Mouse (Mus musculus) urinary bladder, postnatal 0 days (tissue): Measurements from ENCODE around the gene Lzts3. TPM values are rescaled to one million over a fixed set of nuclear protein-coding genes. Genes with fewer than 3 reads are reported as not detected.

Source experiments
- polyA plus RNA-seq: library from polyadenylated mRNA; unstranded; fragments of >200 nt; fragmentation: Nextera tagmentation; extraction: Ambion mirVana; gene quantifications from 2 replicates; pipeline ENCODE4 v1.2.1, GENCODE M21; 2015

Lzts3 gene
- polyA plus RNA-seq = 1.0 and 1.1 TPM in 2 replicates

GRCm38 (mm10) chr2:130642684-130643369, at the start of gene Lzts3:
Gene Lzts3, minus strand, starts transcription at chr2:130642803.

GRCm38 (mm10) chr2:130667559-130667958, 25.0 kb upstream of the Lzts3 start, which contains the start of gene Itpa:
Gene Itpa, plus strand, starts transcription at chr2:130667610.

DNA sequence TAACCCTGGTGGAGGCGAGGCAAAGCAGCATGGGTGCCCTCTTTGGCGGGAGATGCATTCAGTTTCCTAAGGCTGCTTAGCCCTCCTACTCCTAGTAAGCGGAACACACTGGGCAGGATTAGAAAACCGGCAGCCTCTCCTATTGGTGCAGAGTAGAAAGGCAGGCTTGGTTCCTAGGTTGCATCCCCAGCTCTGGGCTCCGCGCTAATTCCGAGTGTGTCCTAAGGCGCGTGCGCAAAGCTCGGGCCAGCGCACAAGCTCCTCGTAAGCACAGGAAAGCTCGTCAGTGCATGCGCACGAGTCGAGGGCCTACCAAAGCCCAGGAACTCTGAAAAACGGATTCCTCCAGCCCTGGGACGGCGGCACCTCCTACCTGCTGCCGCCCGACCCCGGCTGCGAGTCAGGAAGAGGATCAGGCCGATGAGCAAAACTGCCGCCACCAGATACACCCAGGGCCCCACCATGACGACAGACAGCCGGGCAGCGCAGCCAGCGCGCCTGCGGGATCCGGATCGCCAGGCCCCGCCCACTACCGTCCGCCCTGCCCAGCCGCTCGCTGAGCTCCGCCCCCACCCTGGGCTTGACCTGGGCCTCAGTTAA, 21.6 kb upstream of the Lzts3 start, which contains the start of gene Ddrgk1:
Ddrgk1 (minus strand) TSS at position 558 of the 600 bp plus-strand sequence.

DNA sequence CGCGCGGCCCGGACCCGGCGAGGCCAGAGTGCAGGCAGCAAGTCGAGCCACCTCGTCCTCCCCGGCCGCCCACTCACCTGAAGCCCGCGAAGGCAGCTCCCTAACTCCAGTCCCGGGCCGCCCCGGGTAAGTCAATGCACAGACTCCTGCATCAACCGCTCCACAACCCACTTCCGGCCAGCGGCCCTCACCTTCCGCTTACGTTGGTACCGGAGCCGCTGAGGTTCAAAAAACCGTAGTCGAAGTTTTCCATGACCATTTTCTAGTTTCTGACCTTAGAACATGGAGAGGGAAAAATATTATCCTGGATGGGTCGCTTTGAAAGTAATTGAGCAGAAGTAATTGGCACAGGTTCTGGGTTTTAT, 12.8 kb downstream of the Lzts3 start, which contains the start of the genes Fastkd5 and Ubox5:
Fastkd5 (minus strand) TSS at position 189 of the 365 bp plus-strand sequence.
Ubox5 (minus strand) TSS at position 200 of the 365 bp plus-strand sequence.

Other genes with a start within 250 kb of the Lzts3 start
- 10.1 and 15.1 TPM in 2 replicates for gene Cpxm1, start 245.2 kb downstream of the Lzts3 start, polyA plus RNA-seq
- gene Gm28372, start 237.6 kb downstream of the Lzts3 start, polyA plus RNA-seq = not detected in 2 replicates
- gene 1700020A23Rik, start 237.5 kb downstream of the Lzts3 start, polyA plus RNA-seq = 0.24 TPM in 1 of 2 replicates, not detected in the other
- not detected in 2 replicates for gene Tmem239, start 236.3 kb downstream of the Lzts3 start, polyA plus RNA-seq
- 32.2 and 36.0 TPM in 2 replicates for gene Vps16, start 218.5 kb downstream of the Lzts3 start, polyA plus RNA-seq
- gene Pced1a, start 218.1 kb downstream of the Lzts3 start, polyA plus RNA-seq = 6.5 and 6.7 TPM in 2 replicates
- gene Ptpra, start 192.5 kb downstream of the Lzts3 start, polyA plus RNA-seq = 64.1 and 64.4 TPM in 2 replicates
- gene Mrps26, start 79.1 kb downstream of the Lzts3 start, polyA plus RNA-seq = 52.4 and 55.8 TPM in 2 replicates
- not detected in 2 replicates for gene Oxt, start 66.6 kb downstream of the Lzts3 start, polyA plus RNA-seq
- not detected in 2 replicates for gene Avp, start 60.2 kb downstream of the Lzts3 start, polyA plus RNA-seq
- gene Fastkd5, start 12.8 kb downstream of the Lzts3 start, polyA plus RNA-seq = 6.5 and 7.4 TPM in 2 replicates
- gene Ubox5, start 12.8 kb downstream of the Lzts3 start, polyA plus RNA-seq = 4.3 and 4.9 TPM in 2 replicates
- 65.8 and 66.4 TPM in 2 replicates for gene Ddrgk1, start 21.9 kb upstream of the Lzts3 start, polyA plus RNA-seq
- gene Itpa, start 24.8 kb upstream of the Lzts3 start, polyA plus RNA-seq = 49.2 and 54.0 TPM in 2 replicates
- gene Slc4a11, start 54.7 kb upstream of the Lzts3 start, polyA plus RNA-seq = 0.57 and 0.66 TPM in 2 replicates